Mouse (Mus musculus) forebrain, embryonic 14.5 days (tissue): ENCODE measurements around the gene Slc2a4. TPM values are rescaled to one million over a fixed set of nuclear protein-coding genes. Genes with fewer than 3 reads are reported as not detected.
A peak's percentile ranks its signal among the peaks of the same experiment; 100 is the strongest.
"Not testable (repeated sequence)": the region's sequence is repeated elsewhere in the genome, so short reads cannot be mapped to it uniquely, and the experiment has no call there.

Experiments used
- ATAC-seq: fragments of 200-750 bp; cut with Nextera tagmentation; 2 replicates; pipeline ENCODE4 v1.8.0; 2017; ENCODE audit warnings: mild to moderate bottlenecking, moderate library complexity
- DNase-seq: peaks from one replicate; pipeline ENCODE4 v3.0.0-alpha.2; 2015; ENCODE audit warnings: low spot score
- H3K27ac ChIP-seq: fragments of 300-500 bp; sonication (generic); 2 replicates; pipeline ENCODE4 v1.5.1; 2014; ENCODE audit warnings: low read depth, mild to moderate bottlenecking, control low read depth, low read length, moderate library complexity
- H3K27me3 ChIP-seq: fragments of 300-500 bp; sonication (generic); replicated peaks from 2 replicates; pipeline ENCODE4 v1.6.1; 2014; ENCODE audit warnings: low read length, control low read depth, mixed read lengths; ENCODE audit not compliant: control insufficient read depth, insufficient read depth
- H3K36me3 ChIP-seq: fragments of 300-500 bp; sonication (generic); 2 replicates; pipeline ENCODE4 v1.6.1; 2014; ENCODE audit warnings: low read length, control low read depth; ENCODE audit not compliant: control insufficient read depth, insufficient read depth
- H3K4me1 ChIP-seq: fragments of 300-500 bp; sonication (generic); 2 replicates; pipeline ENCODE4 v1.6.1; 2014; ENCODE audit warnings: antibody characterized with exemption, low read length, control low read depth; ENCODE audit not compliant: control insufficient read depth, insufficient read depth
- H3K4me2 ChIP-seq: fragments of 300-500 bp; sonication (generic); 2 replicates; pipeline ENCODE4 v1.6.1; 2014; ENCODE audit warnings: mild to moderate bottlenecking, control low read depth, low read length
- H3K4me3 ChIP-seq: fragments of 300-500 bp; sonication (generic); 2 replicates; pipeline ENCODE4 v1.5.1; 2014; ENCODE audit warnings: low read depth, low read length, control low read depth
- H3K9ac ChIP-seq: fragments of 300-500 bp; sonication (generic); 2 replicates; pipeline ENCODE4 v1.6.1; 2014; ENCODE audit warnings: mild to moderate bottlenecking, low read length, control low read depth, moderate library complexity
- H3K9me3 ChIP-seq: fragments of 300-500 bp; sonication (generic); replicated peaks from 2 replicates; pipeline ENCODE4 v1.6.1; 2016; ENCODE audit warnings: low read length, control low read depth, mixed read lengths; ENCODE audit not compliant: control insufficient read depth
- WGBS: fragments of 180-500 bp; shearing (Covaris S2); extraction: QIAGEN DNeasy Blood & Tissue Kit; methylation state at CpG from one replicate; pipeline ENCODE4 v1.1.7; 2014; 5-methylcytosine and 5-hydroxymethylcytosine counted together
- polyA plus RNA-seq: library from polyadenylated mRNA; unstranded; fragments of >200 nt; fragmentation: Nextera tagmentation; extraction: Ambion mirVana; gene quantifications from 2 replicates; pipeline ENCODE4 v1.2.1, GENCODE M21; 2014

The Slc2a4 gene
- polyA plus RNA-seq, 1 experiment from 2014 or later: 6.7 TPM

DNA sequence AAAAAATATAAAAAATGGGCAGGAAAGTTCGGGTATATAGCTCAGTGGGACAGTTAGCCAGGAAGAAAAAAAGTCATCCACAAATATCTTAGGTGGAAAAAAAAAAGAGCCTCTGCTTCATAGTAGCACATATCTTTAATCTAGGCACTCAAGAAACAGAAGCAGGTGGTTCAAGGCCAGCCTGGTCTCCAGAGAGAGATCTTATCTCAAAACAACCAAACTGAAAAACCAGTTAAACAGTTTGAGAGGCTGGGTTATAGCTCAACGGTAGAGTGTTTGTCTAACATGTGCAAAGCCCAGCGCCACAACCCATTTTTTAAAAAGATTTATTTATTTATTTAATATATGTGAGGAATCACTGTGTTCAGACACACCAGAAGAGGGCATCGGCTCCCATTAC lies 14.9 kb downstream of the Slc2a4 start:
- Histone ChIP-seq H3K4me3 (no peak overlapping the region), H3K27me3 (peaks cover 7% of the 10 kb centered on the region; the same call in 1 of the 2 replicates), H3K27ac (no peak overlapping the region), H3K9ac (no peak overlapping the region), H3K36me3 (no peaks in the 10 kb centered on the region), H3K4me1 (peaks cover 5% of the 10 kb centered on the region; the same call in 1 of the 2 replicates), H3K9me3 (no peaks in the 10 kb centered on the region), H3K4me2 (no peak overlapping the region)
- 82% methylated on average over 4 of the region's 4 CpGs for WGBS
- ATAC-seq (no peak), DNase-seq (no peak)

DNA sequence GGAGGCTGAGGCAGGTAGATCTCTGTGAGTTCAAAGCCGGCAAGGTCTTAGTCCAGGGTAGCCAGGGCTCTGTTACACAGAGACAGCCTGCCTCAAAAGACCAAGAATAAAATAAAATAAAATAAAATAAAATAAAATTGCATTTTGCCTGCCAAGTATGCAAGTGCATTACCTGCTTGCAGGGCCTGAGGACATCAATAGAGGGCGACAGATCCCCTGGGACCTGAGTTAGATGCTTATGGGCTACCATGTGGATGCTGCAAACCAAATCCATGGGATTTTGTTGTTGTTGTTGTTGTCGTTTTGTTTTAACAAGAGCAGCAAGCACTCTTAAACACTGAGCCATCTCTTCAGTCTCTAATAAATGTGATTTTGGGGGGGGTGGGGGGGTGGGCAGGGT lies 15.7 kb downstream of the Slc2a4 start:
- Histone ChIP-seq H3K27me3 (peaks cover under 1% of the 10 kb centered on the region; the same call in 1 of the 2 replicates), H3K27ac (no peak overlapping the region), H3K4me1 (peaks cover 5% of the 10 kb centered on the region; the same call in 1 of the 2 replicates), H3K4me3 (no peak overlapping the region), H3K4me2 (no peak overlapping the region), H3K9ac (no peak overlapping the region), H3K36me3 (no peaks in the 10 kb centered on the region), H3K9me3 (no peaks in the 10 kb centered on the region)
- 31% methylated on average over 3 of the region's 3 CpGs for WGBS
- DNase-seq: no peak
- no peak for ATAC-seq

DNA sequence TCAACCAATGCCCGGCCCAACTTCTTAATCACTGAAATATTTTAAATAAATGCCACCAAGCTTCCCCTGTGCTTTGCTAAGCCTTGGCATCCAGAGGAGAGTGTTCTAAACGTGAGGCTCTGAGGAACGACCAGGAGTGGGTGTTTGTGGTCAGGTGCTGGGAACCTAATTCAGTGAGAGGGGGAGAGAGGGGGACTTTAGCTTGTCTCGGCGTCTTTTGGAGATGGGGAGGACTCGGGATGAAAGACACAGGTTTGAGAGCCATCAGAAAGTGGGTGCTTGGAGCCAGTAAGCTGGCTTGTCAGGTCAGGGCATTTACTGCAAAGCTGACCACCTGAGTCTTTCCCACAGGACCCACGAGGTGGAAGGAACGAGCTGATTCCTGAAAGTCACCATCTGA lies 16.2 kb downstream of the Slc2a4 start:
- Histone ChIP-seq H3K9me3 (no peaks in the 10 kb centered on the region), H3K36me3 (no peaks in the 10 kb centered on the region), H3K9ac (no peak overlapping the region), H3K27me3 (no peaks in the 10 kb centered on the region; the same call in 1 of the 2 replicates), H3K4me1 (peaks cover 5% of the 10 kb centered on the region; the same call in 1 of the 2 replicates), H3K4me3 (no peak overlapping the region), H3K4me2 (no peak overlapping the region), H3K27ac (no peak overlapping the region)
- no peak for ATAC-seq
- DNase-seq: no peak
- WGBS: 78% methylated on average over 8 of the region's 8 CpGs

DNA sequence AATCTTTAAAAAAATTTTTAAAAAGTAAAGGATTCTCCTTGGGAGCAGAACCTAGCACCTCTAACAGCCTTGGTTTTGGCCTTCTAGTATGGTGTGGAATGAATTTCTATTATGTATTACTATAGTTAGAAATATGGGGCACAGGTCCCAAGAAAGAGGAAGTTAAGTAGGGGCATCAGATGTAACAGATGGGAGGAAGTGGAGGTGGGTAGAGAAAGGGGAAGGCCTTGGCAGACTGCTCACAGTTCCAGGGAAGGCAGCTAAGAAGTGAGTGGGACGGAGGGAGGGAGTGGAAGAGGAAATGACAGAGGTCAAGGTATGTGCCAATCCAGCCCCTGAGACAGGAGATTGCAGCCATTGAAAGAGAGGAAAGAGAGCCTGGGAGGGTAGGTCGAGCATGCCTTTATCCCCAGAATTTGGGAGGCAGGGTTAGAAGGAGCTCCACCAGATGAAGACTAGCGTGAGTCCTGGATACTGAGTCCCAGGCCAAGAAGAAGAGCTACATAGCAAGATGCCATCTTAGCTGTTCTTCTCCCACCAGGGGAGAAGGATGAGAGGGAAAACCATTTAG lies 16.9 kb downstream of the Slc2a4 start:
- no peaks in the 10 kb centered on the region for H3K36me3 ChIP-seq
- no peak overlapping the region for H3K9ac ChIP-seq
- H3K27me3 ChIP-seq: no peaks in the 10 kb centered on the region
- ATAC-seq: no peak
- H3K4me1 ChIP-seq: peaks cover 3% of the 10 kb centered on the region; the same call in 1 of the 2 replicates
- H3K4me2 ChIP-seq: no peak overlapping the region
- WGBS: 68% methylated on average over 3 of the region's 3 CpGs
- no peaks in the 10 kb centered on the region for H3K9me3 ChIP-seq
- no peak for DNase-seq
- no peak overlapping the region for H3K4me3 ChIP-seq
- no peak overlapping the region for H3K27ac ChIP-seq

DNA sequence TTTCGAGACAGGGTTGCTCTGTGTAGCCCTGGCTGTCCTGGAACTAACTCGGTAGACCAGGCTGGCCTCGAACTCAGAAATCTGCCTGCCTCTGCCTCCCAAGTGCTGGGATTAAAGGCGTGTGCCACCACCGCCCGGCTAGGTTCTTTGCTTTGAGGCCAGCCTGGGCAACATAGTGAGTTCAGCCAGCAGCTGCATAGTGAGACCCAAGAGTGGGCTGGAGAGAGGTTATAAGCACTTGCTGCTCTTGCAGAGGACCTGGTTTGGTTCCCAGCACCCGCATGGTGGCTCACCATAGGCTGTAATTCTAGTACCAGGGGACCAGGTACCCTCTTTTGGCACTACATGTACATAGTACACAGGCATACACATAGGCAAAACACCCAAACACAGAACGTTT lies 17.8 kb downstream of the Slc2a4 start:
- not testable (repeated sequence) for H3K36me3 ChIP-seq

DNA sequence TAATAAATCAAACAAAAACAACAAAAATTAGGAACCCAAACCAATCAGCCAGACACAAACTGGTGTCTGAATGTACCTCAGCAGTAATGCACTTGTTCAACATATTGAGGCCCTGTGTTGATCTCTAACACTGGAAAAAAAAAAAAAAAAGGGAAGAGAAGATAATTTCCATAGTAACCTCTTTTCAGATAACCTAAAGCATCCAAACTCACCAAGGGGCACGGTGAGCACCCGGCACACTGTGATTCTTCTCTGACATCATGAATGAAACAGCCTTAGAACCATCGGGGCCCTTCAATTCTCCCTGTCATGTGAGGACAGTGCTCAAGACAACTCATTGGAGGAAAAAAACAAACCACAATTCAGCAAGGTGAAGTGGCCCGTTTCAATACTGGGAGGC lies 18.3 kb downstream of the Slc2a4 start:
- no peak overlapping the region for H3K4me3 ChIP-seq
- DNase-seq (no peak), ATAC-seq (no peak)
- no peak overlapping the region for H3K27ac ChIP-seq
- H3K4me1 ChIP-seq: no peaks in the 10 kb centered on the region
- no peaks in the 10 kb centered on the region for H3K27me3 ChIP-seq
- H3K9ac ChIP-seq: no peak overlapping the region
- WGBS: 85% methylated on average over 4 of the region's 4 CpGs
- no peaks in the 10 kb centered on the region for H3K36me3 ChIP-seq
- no peak overlapping the region for H3K4me2 ChIP-seq
- no peaks in the 10 kb centered on the region for H3K9me3 ChIP-seq

More for the DNA sequence above, 17.8 kb downstream of the Slc2a4 start:
- not testable (repeated sequence) for ATAC-seq, H3K9ac ChIP-seq, H3K4me1 ChIP-seq, DNase-seq, H3K9me3 ChIP-seq, H3K4me3 ChIP-seq, H3K27me3 ChIP-seq, H3K27ac ChIP-seq, H3K4me2 ChIP-seq
- 87% methylated on average over 8 of the region's 8 CpGs for WGBS

DNA sequence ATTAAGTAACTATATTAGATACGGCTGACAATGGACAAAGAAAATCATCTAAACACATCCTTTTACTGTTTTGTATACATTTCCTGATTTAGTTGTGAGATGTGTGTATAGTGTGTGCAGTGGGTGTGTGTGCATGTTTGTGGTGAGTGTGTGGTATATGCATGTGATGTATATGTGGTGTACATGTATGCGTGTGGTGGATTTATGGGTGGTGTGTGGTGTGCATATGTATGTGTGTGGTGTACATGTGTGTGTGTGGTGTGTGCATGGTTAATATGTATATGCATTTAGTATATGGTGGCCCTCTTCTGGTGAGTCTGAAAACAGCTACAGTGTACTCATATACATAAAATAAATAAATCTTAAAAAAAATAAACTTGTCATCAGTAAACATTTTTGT lies 20.5 kb downstream of the Slc2a4 start:
- Histone ChIP-seq H3K4me3 (no peak overlapping the region), H3K9me3 (no peaks in the 10 kb centered on the region), H3K36me3 (no peaks in the 10 kb centered on the region), H3K4me2 (no peak overlapping the region), H3K27me3 (no peaks in the 10 kb centered on the region), H3K4me1 (no peaks in the 10 kb centered on the region), H3K27ac (no peak overlapping the region), H3K9ac (no peak overlapping the region)
- ATAC-seq (no peak), DNase-seq (no peak)
- WGBS: 96% methylated on average over 2 of the region's 2 CpGs

DNA sequence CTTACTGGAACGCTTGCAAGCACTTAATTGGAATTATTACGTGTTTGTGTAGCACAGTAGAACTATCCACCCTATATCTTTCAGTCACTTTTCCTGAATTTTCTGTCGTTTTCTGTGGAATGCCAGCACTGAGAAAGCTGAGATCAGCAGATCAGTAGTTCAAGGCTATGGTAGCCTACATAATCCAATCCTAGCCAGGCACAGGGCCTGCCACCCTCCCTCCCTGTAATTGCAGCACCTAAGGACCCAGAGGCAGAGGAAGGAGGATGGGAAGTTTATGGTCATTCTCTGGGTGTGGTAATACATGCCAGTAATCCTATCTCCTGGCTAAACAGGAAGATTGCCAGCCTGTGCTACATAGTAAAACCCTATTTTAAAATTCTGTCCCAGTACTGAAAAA lies 25.2 kb downstream of the Slc2a4 start:
- Histone ChIP-seq H3K9ac (peak overlapping the region; percentile 6; the same call in 1 of the 2 replicates), H3K9me3 (no peaks in the 10 kb centered on the region), H3K4me1 (peaks cover 15% of the 10 kb centered on the region), H3K27me3 (no peaks in the 10 kb centered on the region), H3K27ac (no peak overlapping the region), H3K36me3 (peaks cover 14% of the 10 kb centered on the region), H3K4me2 (no peak overlapping the region), H3K4me3 (no peak overlapping the region)
- WGBS: 69% methylated on average over 3 of the region's 3 CpGs
- no peak for DNase-seq
- ATAC-seq: no peak

DNA sequence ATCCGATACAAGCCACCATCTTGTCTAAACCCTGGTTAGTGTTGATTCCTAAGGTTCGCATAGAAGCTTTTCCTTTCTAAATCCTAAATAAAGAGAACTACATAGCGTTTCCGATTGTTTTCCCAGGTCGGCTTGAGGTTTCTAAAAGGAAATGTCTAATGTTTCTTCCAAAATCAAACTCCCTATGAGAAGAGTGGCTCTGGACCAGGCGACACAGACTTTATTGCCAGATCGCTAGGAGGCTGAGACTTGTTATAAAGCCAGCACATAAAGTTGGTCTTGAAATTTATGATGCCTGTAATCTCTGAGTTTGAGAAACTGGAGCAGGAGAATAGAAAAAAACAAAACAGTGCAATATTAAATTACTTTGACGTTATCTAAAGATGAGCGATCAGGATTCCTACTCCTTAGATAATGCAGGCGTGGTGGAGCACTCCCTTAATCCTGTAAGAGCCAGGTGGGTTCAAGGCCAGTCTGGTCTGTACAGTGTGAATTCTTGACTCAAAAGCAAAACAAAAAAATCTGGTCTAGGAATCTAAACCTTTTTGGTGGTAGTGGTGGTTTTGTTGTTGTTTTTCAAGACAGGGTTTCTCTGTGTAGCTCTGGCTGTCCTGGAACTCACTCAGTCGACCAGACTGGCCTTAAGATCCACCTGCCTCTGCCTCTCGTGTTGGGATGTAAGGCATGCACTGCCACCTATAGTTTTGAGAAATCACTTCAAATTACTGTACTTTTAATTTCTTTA lies 25.8 kb downstream of the Slc2a4 start:
- WGBS: 4% methylated on average over 12 of the region's 12 CpGs
- ATAC-seq: no peak
- Histone ChIP-seq H3K27ac (peak overlapping the region; percentile 94), H3K4me3 (peak overlapping the region; percentile 97), H3K9ac (peak overlapping the region; percentile 70), H3K36me3 (peaks cover 20% of the 10 kb centered on the region), H3K4me2 (peak overlapping the region; percentile 71), H3K27me3 (no peaks in the 10 kb centered on the region), H3K4me1 (peaks cover 15% of the 10 kb centered on the region), H3K9me3 (no peaks in the 10 kb centered on the region)
- DNase-seq: no peak
